Mouse (Mus musculus) v-Abl transformed pro-B cells (cell line): ENCODE results near the gene Nck1.

Experiments used
- in situ Hi-C, 2 experiments: fragments of 400-800 bp; cut with MboI; formaldehyde crosslinking; loops; one replicate each; pipeline ENCODE4 v1.15.1; 2025; ENCODE audit not compliant: unreplicated experiment in 2 of 2

Gene Nck1

DNA sequence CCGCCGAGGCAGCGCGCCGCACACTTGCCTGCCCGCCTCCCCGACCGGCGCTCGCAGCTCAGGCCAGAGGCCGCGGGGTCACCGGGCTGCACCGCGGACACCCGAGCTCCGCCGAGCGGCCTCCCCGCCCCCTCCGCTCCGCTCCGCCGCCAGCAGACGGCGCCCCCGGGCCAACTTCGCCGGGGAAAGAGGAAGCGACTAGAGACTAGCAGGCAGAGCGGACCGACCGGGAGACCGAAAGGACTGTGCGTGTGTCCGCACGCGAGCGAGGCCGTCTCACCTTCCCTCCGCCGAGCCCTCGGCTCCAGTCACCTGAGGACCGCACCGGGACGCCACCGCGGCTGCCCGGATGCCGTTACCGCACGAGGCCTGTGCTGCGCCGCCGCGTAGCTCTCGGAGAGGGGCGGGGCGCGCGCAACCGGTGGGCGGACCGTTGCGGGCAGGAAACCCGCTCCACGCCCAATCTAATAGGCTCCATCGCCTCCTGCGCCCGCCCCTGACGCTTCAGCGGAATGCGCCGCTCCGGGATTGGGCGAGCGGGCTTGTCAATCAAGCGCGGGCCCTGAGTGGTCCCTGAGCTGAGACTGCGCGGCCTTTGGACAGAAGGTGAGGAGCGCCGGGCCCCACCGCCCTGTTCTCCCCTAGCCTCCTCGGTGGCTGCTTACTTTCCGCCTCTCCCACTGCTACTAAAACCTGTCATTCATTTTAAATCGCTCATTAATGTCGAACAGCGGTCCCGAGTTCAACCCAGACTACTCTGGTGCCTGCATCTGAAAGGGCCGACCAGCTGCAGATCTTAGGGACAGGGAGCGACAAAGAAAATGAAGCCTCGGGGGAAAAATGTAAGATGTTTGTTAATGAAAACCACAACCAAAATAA, at the start of gene Nck1:
Gene Nck1 (minus strand): TSS at position 420 of the 879 bp plus-strand sequence.
- in situ Hi-C loops, result loop anchor here (5.0 to 25.0 kb wide), 6 partner anchors 96 to 984 kb away; partner anchors contain the start of genes Msl2 (in 2 of the 2) and Armc8 (in 1 of the 2)

DNA sequence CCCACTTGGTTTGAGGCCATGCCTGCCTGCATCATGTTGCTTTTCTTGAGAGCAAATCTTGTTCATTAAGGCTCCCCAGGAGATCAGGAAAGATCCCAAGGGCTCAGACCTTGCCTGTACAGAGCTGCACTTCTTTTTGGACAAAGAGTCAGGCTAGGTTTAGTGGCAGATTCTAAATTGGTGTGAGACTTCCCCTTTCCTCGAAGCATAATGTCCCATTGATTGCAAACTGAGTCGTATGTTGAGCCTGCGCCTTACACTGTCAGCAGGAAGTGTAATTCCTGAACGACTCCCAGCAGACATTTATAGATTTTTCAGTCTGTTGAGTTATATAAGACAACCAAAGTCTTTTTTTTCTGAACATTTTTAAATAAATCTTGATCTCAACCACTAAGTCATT, 44.5 kb upstream of the Nck1 start:
- in situ Hi-C loops, result loop anchor here in 1 of 2 experiments (25.0 kb wide), 1 partner anchor 753 kb away; no protein-coding TSS in a partner anchor

DNA sequence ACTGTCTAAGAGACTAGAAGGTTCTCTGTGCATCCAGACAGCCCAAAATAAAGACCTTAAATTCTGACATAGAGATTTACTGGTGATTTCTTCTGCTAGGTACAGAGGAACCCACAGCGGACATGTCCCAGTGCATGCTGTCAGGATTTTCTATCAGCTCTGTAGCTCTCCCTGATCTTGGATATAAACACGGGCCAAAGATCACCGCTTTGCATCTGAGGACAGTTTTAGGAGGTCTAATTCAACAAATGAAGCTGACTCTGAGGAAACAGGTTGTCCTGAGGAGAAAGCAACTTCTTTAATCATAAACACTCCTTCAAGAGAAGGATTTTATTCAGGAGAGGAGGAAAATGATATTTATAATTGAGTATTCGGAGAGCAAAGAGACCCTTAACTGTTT, 38.1 kb upstream of the Nck1 start:
- in situ Hi-C loops, result loop anchor here in 1 of 2 experiments (25.0 kb wide), 1 partner anchor 747 kb away; no protein-coding TSS in a partner anchor

- in situ Hi-C loops, result loop anchor here in 1 of 2 experiments (25.0 kb wide), 1 partner anchor 746 kb away; no protein-coding TSS in a partner anchor
Measured at GRCm38 (mm10) chr9:100582883-100583575, 37.1 kb upstream of the Nck1 start.

GRCm38 (mm10) chr9:100581543-100582492, 35.9 kb upstream of the Nck1 start:
- in situ Hi-C loops, result loop anchor here in 1 of 2 experiments (25.0 kb wide), 1 partner anchor 745 kb away; no protein-coding TSS in a partner anchor

GRCm38 (mm10) chr9:100580196-100580740, 34.3 kb upstream of the Nck1 start:
- in situ Hi-C loops, result loop anchor here in 1 of 2 experiments (25.0 kb wide), 1 partner anchor 743 kb away; no protein-coding TSS in a partner anchor

GRCm38 (mm10) chr9:100573942-100574341, 28.0 kb upstream of the Nck1 start:
- in situ Hi-C loops, result no loop called here

- in situ Hi-C loops, result no loop called here
Measured at GRCm38 (mm10) chr9:100573300-100573699, 27.4 kb upstream of the Nck1 start.

DNA sequence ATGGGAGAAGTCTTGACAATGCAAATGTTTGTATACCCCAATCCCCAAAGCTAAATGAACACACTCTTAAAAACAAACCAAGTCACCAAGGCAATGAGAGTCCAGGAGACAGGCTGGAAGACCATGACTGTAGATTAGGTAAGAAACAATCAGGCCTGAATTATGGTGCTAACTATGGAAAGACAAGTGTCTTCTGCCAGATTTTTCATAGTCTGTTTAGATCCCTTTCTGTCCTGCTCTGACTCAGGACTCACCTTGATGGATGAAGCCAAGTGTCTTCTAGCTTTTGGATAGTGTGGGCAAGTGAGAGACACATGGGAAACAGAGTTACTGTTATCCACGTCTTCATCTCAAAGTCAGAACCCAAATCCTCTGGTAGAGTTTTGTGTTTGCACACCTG, 25.6 kb upstream of the Nck1 start:
- in situ Hi-C loops, result no loop called here

- in situ Hi-C loops, result no loop called here
Measured at GRCm38 (mm10) chr9:100570626-100571233, 24.8 kb upstream of the Nck1 start, which contains the start of gene Slc35g2. TSS of gene Slc35g2 (minus strand) at chr9:100571090.

DNA sequence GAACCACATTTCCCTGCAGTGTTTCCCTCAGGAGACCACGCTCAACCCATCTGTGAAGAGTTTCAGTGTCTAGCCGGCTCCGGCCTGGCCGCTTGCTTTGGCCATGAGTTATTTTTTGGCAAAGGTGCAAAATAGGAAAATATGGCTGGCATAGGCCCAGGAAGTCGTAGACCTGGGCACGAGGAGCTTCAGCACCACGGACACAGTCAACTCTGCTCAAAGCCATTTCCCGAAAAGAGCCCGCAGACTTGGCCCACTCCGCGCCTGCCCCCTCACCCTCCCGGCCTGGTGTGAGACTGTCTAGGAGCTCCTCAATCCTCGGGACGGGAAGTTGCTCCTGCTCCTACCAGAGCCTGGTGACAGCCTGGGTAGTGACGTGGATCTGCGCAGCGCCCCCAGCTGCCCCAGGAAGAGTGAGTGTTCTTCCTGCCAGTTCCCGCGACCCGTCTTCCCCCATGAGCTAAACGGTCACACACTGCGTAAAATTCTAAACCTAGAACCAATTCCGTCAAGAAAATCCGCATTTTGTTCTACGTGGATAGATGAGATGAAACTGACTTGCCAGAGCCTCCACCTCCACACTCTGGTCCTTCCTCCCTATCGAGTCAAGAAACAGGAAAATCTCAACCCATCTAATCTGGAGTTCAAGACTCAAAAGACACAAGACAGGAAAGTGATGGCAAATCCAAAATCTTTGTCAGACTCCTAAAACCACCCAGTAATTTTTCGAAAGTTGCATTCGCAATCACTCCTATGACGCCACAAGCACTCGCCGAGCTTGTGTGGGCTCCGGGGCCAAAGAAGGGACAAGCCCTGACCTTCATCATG, 24.1 kb upstream of the Nck1 start:
- in situ Hi-C loops, result no loop called here

GRCm38 (mm10) chr9:100560251-100560890, 14.4 kb upstream of the Nck1 start:
- in situ Hi-C loops, result no loop called here

DNA sequence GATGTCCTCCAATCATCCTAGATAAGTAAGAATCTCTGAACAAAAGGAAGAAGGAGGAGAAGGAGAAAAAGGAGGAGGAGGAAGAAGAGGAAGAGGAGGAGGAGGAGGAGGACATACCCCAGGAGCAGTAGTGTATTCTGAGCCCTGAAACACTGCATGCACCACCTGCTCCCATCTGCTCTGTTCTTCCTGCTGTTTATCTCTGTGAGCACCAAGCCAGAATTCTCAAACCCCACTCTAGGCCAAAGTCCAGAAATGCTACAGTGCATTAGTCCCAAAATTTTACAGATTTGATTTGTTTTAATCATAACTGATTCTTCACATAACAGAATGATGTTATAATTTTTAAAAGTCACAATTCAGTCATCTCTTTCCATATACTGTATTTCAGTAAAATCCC, 13.1 kb upstream of the Nck1 start:
- in situ Hi-C loops, result loop anchor here in 1 of 2 experiments (10.0 kb wide), 1 partner anchor 104 kb away; no protein-coding TSS in a partner anchor

GRCm38 (mm10) chr9:100558023-100558573, 12.2 kb upstream of the Nck1 start:
- in situ Hi-C loops, result loop anchor here in 1 of 2 experiments (10.0 kb wide), 1 partner anchor 103 kb away; no protein-coding TSS in a partner anchor

- in situ Hi-C loops, result loop anchor here in 1 of 2 experiments (10.0 kb wide), 1 partner anchor 101 kb away; no protein-coding TSS in a partner anchor
Measured at GRCm38 (mm10) chr9:100555686-100556085, 9.8 kb upstream of the Nck1 start.

GRCm38 (mm10) chr9:100548313-100548712, 2.4 kb upstream of the Nck1 start:
- in situ Hi-C loops, result loop anchor here (5.0 to 25.0 kb wide), 6 partner anchors 94 to 986 kb away; partner anchors contain the start of genes Msl2 (in 2 of the 2) and Armc8 (in 1 of the 2)

DNA sequence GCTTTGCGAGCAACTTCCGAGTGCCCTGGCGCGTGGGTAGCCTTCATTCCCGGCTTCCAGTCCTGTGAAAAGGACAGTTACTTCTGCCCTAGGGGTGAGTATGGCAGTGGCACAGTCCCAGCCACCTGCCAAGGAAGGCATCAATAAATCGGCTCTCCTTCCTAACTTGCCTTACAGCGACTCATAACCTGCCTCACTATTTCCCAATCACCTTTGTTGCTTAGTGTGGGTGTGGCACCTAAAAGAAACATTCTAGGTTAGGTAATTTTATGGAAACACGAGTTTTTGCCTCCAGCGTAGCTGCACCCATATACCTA, 618 bp upstream of the Nck1 start:
- in situ Hi-C loops, result loop anchor here (5.0 to 25.0 kb wide), 6 partner anchors 96 to 984 kb away; partner anchors contain the start of genes Msl2 (in 2 of the 2) and Armc8 (in 1 of the 2)
